In the genomic region with DNA sequence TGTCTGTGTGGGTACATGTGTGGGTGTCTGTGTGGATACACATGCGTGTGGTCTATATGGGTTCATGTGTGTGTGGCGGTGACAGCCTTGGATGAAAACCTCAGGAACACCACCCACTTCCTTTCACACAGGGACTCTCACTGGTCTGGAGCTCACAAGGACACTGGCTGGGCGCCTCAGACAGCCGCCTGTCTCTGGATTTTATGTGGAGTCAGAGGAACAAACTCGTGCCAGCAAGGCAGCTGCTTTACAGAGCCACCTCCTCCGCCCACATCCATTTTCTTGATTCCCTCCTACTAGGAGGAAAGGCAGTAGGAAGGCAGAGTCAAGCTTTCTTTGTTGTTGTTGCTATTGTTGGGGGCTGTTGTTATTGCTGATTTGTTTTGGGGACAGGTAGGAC, we compare ENCODE assay signal across 14 mouse cellular contexts. TPM values are rescaled to one million over a fixed set of nuclear protein-coding genes. Genes with fewer than 3 reads are reported as not detected.
DNase-seq lines count a peak whose midpoint lies in the region; ATAC-seq lines count a peak whose summit lies in the region.
"Had no signal": no experiment of that assay in that cellular context is flagged by ENCODE, and none has a peak within 500 bp of the region (broad histone marks: within the 10 kb centered on the region; RNA-seq: fewer than 3 reads in every experiment).

No protein-coding gene starts in this region.

- H3K4me1 ChIP-seq in forebrain, embryonic 15.5 days = peaks cover 6% of the 10 kb centered on the region; the same call in 1 of the 2 replicates
- H3K4me1 ChIP-seq in forebrain, embryonic 13.5 days = peaks cover 4% of the 10 kb centered on the region; the same call in 1 of the 2 replicates

- H3K9ac ChIP-seq in forebrain, embryonic 15.5 days (replicated peaks) = no peak overlapping the region
- no peak overlapping the region for H3K9ac ChIP-seq in forebrain, embryonic 13.5 days
- H3K9ac ChIP-seq: hindbrain, embryonic 14.5 days; limb, embryonic 15.5 days had no signal

- no peaks in the 10 kb centered on the region for H3K36me3 ChIP-seq in forebrain, embryonic 15.5 days
- no peaks in the 10 kb centered on the region for H3K36me3 ChIP-seq in forebrain, embryonic 13.5 days (ENCODE audit: poor library complexity, severe bottlenecking)
- H3K36me3 ChIP-seq: limb, embryonic 15.5 days had no signal

- peak; percentile 31 to 37 for DNase-seq in heart, adult 9 months (ENCODE audit: low spot score in 2 of 2)
- DNase-seq in heart, adult 8-10 months (ENCODE audit: low spot score) = no peak
- peak; percentile 14 to 40 for DNase-seq in left cerebral cortex, adult 18-20 months (ENCODE audit: low spot score in 2 of 2)
- no peak for DNase-seq in left cerebral cortex, postnatal 10 days (ENCODE audit: extremely low spot score in 1 of 2, low spot score in 2 of 2)
- DNase-seq in heart, postnatal 25 days (ENCODE audit: low spot score) = peak; percentile 19
- DNase-seq in lung, postnatal 10 days = peak; percentile 56
- DNase-seq: adrenal gland, adult 8-10 months had no signal

- H3K9me3 ChIP-seq in forebrain, embryonic 15.5 days = no peaks in the 10 kb centered on the region
- H3K9me3 ChIP-seq in forebrain, embryonic 13.5 days (replicated peaks) = no peaks in the 10 kb centered on the region
- H3K9me3 ChIP-seq: limb, embryonic 15.5 days had no signal

- WGBS in forebrain, embryonic 15.5 days = 59% methylated on average over 6 of the region's 6 CpGs
- WGBS in forebrain, embryonic 13.5 days = 63% methylated on average over 6 of the region's 6 CpGs

- no peak overlapping the region for H3K4me2 ChIP-seq in forebrain, embryonic 15.5 days (replicated peaks)
- no peak overlapping the region for H3K4me2 ChIP-seq in forebrain, embryonic 13.5 days
- H3K4me2 ChIP-seq: hindbrain, embryonic 14.5 days; limb, embryonic 15.5 days had no signal

- peaks cover 5% of the 10 kb centered on the region; the same call in 1 of the 2 replicates for H3K27me3 ChIP-seq in forebrain, embryonic 15.5 days
- H3K27me3 ChIP-seq in forebrain, embryonic 13.5 days = no peaks in the 10 kb centered on the region
- H3K27me3 ChIP-seq: Patski had no signal

- intact Hi-C loops in left cerebral cortex, postnatal 10 days (cut with DNase I) = loop anchor here (10.0 kb wide), 1 partner anchor 614 kb away; no protein-coding TSS in a partner anchor
- intact Hi-C loops in heart, postnatal 25 days (cut with DNase I) = no loop called here

- H3K27ac ChIP-seq in forebrain, embryonic 15.5 days (replicated peaks) = no peak overlapping the region
- H3K27ac ChIP-seq in forebrain, embryonic 13.5 days = no peak overlapping the region
- H3K27ac ChIP-seq: hindbrain, embryonic 14.5 days; layer of hippocampus, adult 2 months; limb, embryonic 15.5 days had no signal

- no peak for ATAC-seq in forebrain, embryonic 15.5 days (replicated peaks)
- ATAC-seq in forebrain, embryonic 13.5 days = no peak
- ATAC-seq: Patski had no signal

- no peak overlapping the region for H3K4me3 ChIP-seq in forebrain, embryonic 15.5 days
- no peak overlapping the region for H3K4me3 ChIP-seq in forebrain, embryonic 13.5 days
- H3K4me3 ChIP-seq: erythroblast, embryonic 14.5 days; layer of hippocampus, adult 2 months; limb, embryonic 15.5 days had no signal

RNA-seq across cellular contexts. Expression of a gene that starts 45.8 kb away (rescaled TPM):
- 1 to 10 TPM; 3.6 to 6.0 (median 4.0) TPM for total RNA-seq in heart, adult 8-10 months (2022)
- 1 to 10 TPM; 4.5 TPM for total RNA-seq in left cerebral cortex, adult 18-20 months (2021)
- total RNA-seq in left cerebral cortex, postnatal 10 days (2021) = 1 to 10 TPM; 3.4 to 4.1 TPM
- total RNA-seq in heart, postnatal 25 days (2021) = 1 to 10 TPM; 2.9 to 3.2 TPM
- polyA plus RNA-seq in forebrain, embryonic 15.5 days (2015; fragmentation: Nextera tagmentation; extraction: Ambion mirVana) = 5.0 and 6.3 TPM in 2 replicates
- 8.4 TPM in 2 replicates for polyA plus RNA-seq in forebrain, embryonic 13.5 days (2015; fragmentation: Nextera tagmentation; extraction: Ambion mirVana)

Comparison
In these comparisons a context has a peak if more than half of its experiments do, and no peak if none do; other contexts are left out.
1. DNase-seq: peak in heart, adult 9 months (2 of 2), left cerebral cortex, adult 18-20 months (2 of 2), heart, postnatal 25 days (single experiment) and lung, postnatal 10 days (single experiment); none in heart, adult 8-10 months (single experiment) and left cerebral cortex, postnatal 10 days (0 of 2).